Comparison of ENCODE assay signal across 9 mouse cellular contexts in the genomic region with DNA sequence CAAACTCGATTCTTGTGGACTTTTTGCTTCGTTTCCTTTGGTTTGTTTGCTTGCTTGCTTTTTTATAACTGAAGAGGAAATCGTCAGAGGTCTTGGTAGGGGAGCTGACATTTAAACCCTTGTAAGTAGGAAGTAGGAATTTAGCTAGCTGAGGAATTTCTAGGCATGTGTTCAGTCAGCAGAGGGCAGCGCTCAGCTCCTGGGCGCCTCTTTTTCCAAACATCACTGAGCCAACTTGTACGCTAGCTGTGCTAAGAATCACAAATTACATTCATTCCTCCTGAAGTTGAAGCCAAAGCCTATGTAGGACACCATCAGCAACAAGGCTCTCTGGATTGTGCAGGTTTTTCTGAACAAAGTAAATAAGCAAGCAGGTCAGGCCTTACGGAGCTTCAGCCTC. TPM values are rescaled to one million over a fixed set of nuclear protein-coding genes. Genes with fewer than 3 reads are reported as not detected.
A peak's percentile ranks its signal among the peaks of the same experiment; 100 is the strongest.
DNase-seq lines count a peak whose midpoint lies in the region; ATAC-seq and TF ChIP-seq lines count a peak whose summit lies in the region.
"Had no signal": no experiment of that assay in that cellular context is flagged by ENCODE, and none has a peak within 500 bp of the region (broad histone marks: within the 10 kb centered on the region; RNA-seq: fewer than 3 reads in every experiment).

No protein-coding gene starts in this region.

- peak; percentile 39; the same call in 1 of the 2 replicates for TF ChIP-seq CTCF in embryonic fibroblast, embryonic 13.5 days (IDR thresholded peaks at IDR 0.05; ENCODE audit: borderline replicate concordance, insufficient read depth, low read length)
- TF ChIP-seq CTCF in lung, adult 2 months (IDR thresholded peaks at IDR 0.05; ENCODE audit: insufficient read depth, low read length), result peak; percentile 76

- no peak overlapping the region for H3K4me3 ChIP-seq in forebrain, embryonic 14.5 days (ENCODE audit: low read depth, low read length)
- no peak overlapping the region for H3K4me3 ChIP-seq in forebrain, embryonic 16.5 days (replicated peaks; ENCODE audit: low read length)
- H3K4me3 ChIP-seq in midbrain, embryonic 15.5 days, result no peak overlapping the region
- H3K4me3 ChIP-seq in midbrain, embryonic 16.5 days (ENCODE audit: low read depth, low read length), result no peak overlapping the region
- H3K4me3 ChIP-seq in embryonic fibroblast, embryonic 13.5 days (ENCODE audit: insufficient read depth, low read length), result no peak overlapping the region
- H3K4me3 ChIP-seq in lung, adult 2 months (replicated peaks; ENCODE audit: extremely low read depth, low read depth, low read length), result no peak overlapping the region
- H3K4me3 ChIP-seq: heart, embryonic 13.5 days had no signal

- no peaks in the 10 kb centered on the region for H3K4me1 ChIP-seq in forebrain, embryonic 14.5 days (ENCODE audit: control insufficient read depth, insufficient read depth, low read length)
- no peaks in the 10 kb centered on the region for H3K4me1 ChIP-seq in forebrain, embryonic 16.5 days (replicated peaks; ENCODE audit: control insufficient read depth, insufficient read depth, low read length)
- no peaks in the 10 kb centered on the region for H3K4me1 ChIP-seq in midbrain, embryonic 15.5 days
- H3K4me1 ChIP-seq in midbrain, embryonic 16.5 days (ENCODE audit: control insufficient read depth, insufficient read depth, low read length), result no peaks in the 10 kb centered on the region
- peaks cover 7% of the 10 kb centered on the region; the same call in 1 of the 2 replicates for H3K4me1 ChIP-seq in embryonic fibroblast, embryonic 13.5 days (ENCODE audit: control insufficient read depth, insufficient read depth, low read length)
- no peaks in the 10 kb centered on the region for H3K4me1 ChIP-seq in lung, adult 2 months (ENCODE audit: control insufficient read depth, insufficient read depth, low read length)

- DNase-seq in forebrain, embryonic 14.5 days (ENCODE audit: low spot score), result peak; percentile 56
- DNase-seq in lung, adult 2 months, result peak; percentile 34
- DNase-seq in gastrocnemius, postnatal 10 days, result no peak

- no peak for TF ChIP-seq POLR2A in embryonic fibroblast, embryonic 13.5 days (IDR thresholded peaks at IDR 0.05; ENCODE audit: low read depth, low read length)
- no peak for TF ChIP-seq POLR2A in lung, adult 2 months (IDR thresholded peaks at IDR 0.05; ENCODE audit: borderline replicate concordance, extremely low read depth, low read depth, low read length)

- no peak overlapping the region for H3K27ac ChIP-seq in forebrain, embryonic 14.5 days (ENCODE audit: low read depth, low read length)
- no peak overlapping the region for H3K27ac ChIP-seq in forebrain, embryonic 16.5 days (ENCODE audit: low read length)
- no peak overlapping the region for H3K27ac ChIP-seq in midbrain, embryonic 15.5 days
- no peak overlapping the region for H3K27ac ChIP-seq in midbrain, embryonic 16.5 days (ENCODE audit: low read length)
- no peak overlapping the region for H3K27ac ChIP-seq in embryonic fibroblast, embryonic 13.5 days (ENCODE audit: insufficient read depth, low read length)
- H3K27ac ChIP-seq: heart, embryonic 13.5 days had no signal

- no peak for ATAC-seq in forebrain, embryonic 14.5 days
- ATAC-seq in forebrain, embryonic 16.5 days, result no peak
- peak; percentile 35; the same call in 1 of the 2 replicates for ATAC-seq in midbrain, embryonic 15.5 days (replicated peaks)
- ATAC-seq in midbrain, embryonic 16.5 days, result no peak
- ATAC-seq in granulocyte monocyte progenitor cell, adult 5-6 weeks (replicated peaks; ENCODE audit: poor library complexity, severe bottlenecking), result no peak

- no peaks in the 10 kb centered on the region for H3K36me3 ChIP-seq in forebrain, embryonic 14.5 days (ENCODE audit: control insufficient read depth, insufficient read depth, low read length)
- H3K36me3 ChIP-seq in forebrain, embryonic 16.5 days (ENCODE audit: control insufficient read depth, insufficient read depth), result no peaks in the 10 kb centered on the region
- no peaks in the 10 kb centered on the region for H3K36me3 ChIP-seq in midbrain, embryonic 15.5 days (replicated peaks)
- H3K36me3 ChIP-seq in midbrain, embryonic 16.5 days (ENCODE audit: control insufficient read depth, insufficient read depth, low read length), result no peaks in the 10 kb centered on the region
- H3K36me3 ChIP-seq: heart, embryonic 13.5 days had no signal

- no peak overlapping the region for H3K9ac ChIP-seq in forebrain, embryonic 14.5 days (ENCODE audit: low read length)
- H3K9ac ChIP-seq in forebrain, embryonic 16.5 days (replicated peaks; ENCODE audit: low read depth, low read length), result no peak overlapping the region
- no peak overlapping the region for H3K9ac ChIP-seq in midbrain, embryonic 15.5 days
- H3K9ac ChIP-seq in midbrain, embryonic 16.5 days (ENCODE audit: low read depth, low read length), result no peak overlapping the region
- H3K9ac ChIP-seq: heart, embryonic 13.5 days had no signal

- no peak overlapping the region for H3K4me2 ChIP-seq in forebrain, embryonic 14.5 days (ENCODE audit: low read length)
- H3K4me2 ChIP-seq in forebrain, embryonic 16.5 days (ENCODE audit: low read length), result no peak overlapping the region
- H3K4me2 ChIP-seq in midbrain, embryonic 15.5 days, result no peak overlapping the region
- no peak overlapping the region for H3K4me2 ChIP-seq in midbrain, embryonic 16.5 days (ENCODE audit: low read length)
- H3K4me2 ChIP-seq: heart, embryonic 13.5 days had no signal

- no peaks in the 10 kb centered on the region for H3K9me3 ChIP-seq in forebrain, embryonic 14.5 days (replicated peaks; ENCODE audit: control insufficient read depth, low read length)
- no peaks in the 10 kb centered on the region for H3K9me3 ChIP-seq in forebrain, embryonic 16.5 days (ENCODE audit: control insufficient read depth, low read length)
- H3K9me3 ChIP-seq in midbrain, embryonic 15.5 days, result no peaks in the 10 kb centered on the region
- no peaks in the 10 kb centered on the region for H3K9me3 ChIP-seq in midbrain, embryonic 16.5 days (replicated peaks; ENCODE audit: control insufficient read depth, low read length, poor library complexity, severe bottlenecking)
- H3K9me3 ChIP-seq: heart, embryonic 13.5 days had no signal

- no peaks in the 10 kb centered on the region for H3K27me3 ChIP-seq in forebrain, embryonic 14.5 days (replicated peaks; ENCODE audit: control insufficient read depth, insufficient read depth, low read length)
- H3K27me3 ChIP-seq in forebrain, embryonic 16.5 days (replicated peaks; ENCODE audit: control insufficient read depth, insufficient read depth, low read length), result no peaks in the 10 kb centered on the region
- H3K27me3 ChIP-seq in midbrain, embryonic 15.5 days (replicated peaks), result no peaks in the 10 kb centered on the region
- no peaks in the 10 kb centered on the region for H3K27me3 ChIP-seq in midbrain, embryonic 16.5 days (ENCODE audit: control insufficient read depth, insufficient read depth, low read depth, low read length)

- WGBS in forebrain, embryonic 14.5 days, result 40% methylated on average over 7 of the region's 7 CpGs
- 43% methylated on average over 7 of the region's 7 CpGs for WGBS in forebrain, embryonic 16.5 days
- WGBS in midbrain, embryonic 15.5 days, result 44% methylated on average over 7 of the region's 7 CpGs
- 44% methylated on average over 7 of the region's 7 CpGs for WGBS in midbrain, embryonic 16.5 days
- WGBS in lung, adult 2 months, result 19% methylated on average over 7 of the region's 7 CpGs

RNA-seq across cellular contexts. Expression of a gene that starts 7.4 kb away (rescaled TPM):
- polyA plus RNA-seq in forebrain, embryonic 14.5 days (2014; fragmentation: Nextera tagmentation; extraction: Ambion mirVana), result 1.5 and 2.0 TPM in 2 replicates
- 1.2 and 2.6 TPM in 2 replicates for polyA plus RNA-seq in forebrain, embryonic 16.5 days (2015; fragmentation: Nextera tagmentation; extraction: Ambion mirVana)
- 1.6 and 1.7 TPM in 2 replicates for polyA plus RNA-seq in midbrain, embryonic 15.5 days (2015; fragmentation: Nextera tagmentation; extraction: Ambion mirVana)
- polyA plus RNA-seq in midbrain, embryonic 16.5 days (2015; fragmentation: Nextera tagmentation; extraction: Ambion mirVana), result 2.1 and 2.6 TPM in 2 replicates
- polyA plus RNA-seq in embryonic fibroblast, embryonic 13.5 days (2011; ENCODE audit: insufficient read length, low read depth, missing spikeins), result 137 and 168 TPM in 2 replicates
- polyA plus RNA-seq in lung, adult 2 months (2012; rRNA removed), result 11.5 and 13.1 TPM in 2 replicates
- not detected in 2 replicates for total RNA-seq in granulocyte monocyte progenitor cell, adult 5-6 weeks (2014; fragmentation: Nextera tagmentation)
- not detected in 2 replicates for total RNA-seq in granulocyte monocyte progenitor cell, adult 5-6 weeks (2017)
- 1 to 10 TPM; 5.5 to 7.5 TPM for total RNA-seq in gastrocnemius, postnatal 10 days (2021)
